Mouse (Mus musculus): ENCODE measurements around the gene Atg10. TPM values are rescaled to one million over a fixed set of nuclear protein-coding genes. Genes with fewer than 3 reads are reported as not detected.

Atg10 gene
- total RNA-seq, 1 experiment from 2014 or later, result 18.2 TPM

DNA sequence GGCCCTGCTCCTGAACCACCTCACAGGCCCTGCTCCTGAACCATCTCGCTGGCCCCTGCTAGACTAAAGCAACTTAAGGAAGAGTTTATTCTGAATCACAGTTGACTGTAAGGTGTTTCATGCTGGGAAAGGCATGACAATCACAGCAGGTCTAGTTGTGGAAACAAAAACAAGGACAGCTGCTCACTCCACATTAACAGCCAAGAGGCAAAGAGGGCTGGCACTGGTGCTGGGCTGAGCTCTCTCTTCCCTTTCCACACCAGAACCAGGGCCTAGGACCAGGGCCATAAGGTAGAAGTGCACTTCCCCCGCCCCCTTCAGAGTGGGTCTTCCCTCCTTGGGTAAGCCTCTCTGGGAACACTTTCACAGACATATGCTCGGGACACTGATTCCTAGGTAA lies 48.4 kb downstream of the Atg10 start:
- no peak for DNase-seq

DNA sequence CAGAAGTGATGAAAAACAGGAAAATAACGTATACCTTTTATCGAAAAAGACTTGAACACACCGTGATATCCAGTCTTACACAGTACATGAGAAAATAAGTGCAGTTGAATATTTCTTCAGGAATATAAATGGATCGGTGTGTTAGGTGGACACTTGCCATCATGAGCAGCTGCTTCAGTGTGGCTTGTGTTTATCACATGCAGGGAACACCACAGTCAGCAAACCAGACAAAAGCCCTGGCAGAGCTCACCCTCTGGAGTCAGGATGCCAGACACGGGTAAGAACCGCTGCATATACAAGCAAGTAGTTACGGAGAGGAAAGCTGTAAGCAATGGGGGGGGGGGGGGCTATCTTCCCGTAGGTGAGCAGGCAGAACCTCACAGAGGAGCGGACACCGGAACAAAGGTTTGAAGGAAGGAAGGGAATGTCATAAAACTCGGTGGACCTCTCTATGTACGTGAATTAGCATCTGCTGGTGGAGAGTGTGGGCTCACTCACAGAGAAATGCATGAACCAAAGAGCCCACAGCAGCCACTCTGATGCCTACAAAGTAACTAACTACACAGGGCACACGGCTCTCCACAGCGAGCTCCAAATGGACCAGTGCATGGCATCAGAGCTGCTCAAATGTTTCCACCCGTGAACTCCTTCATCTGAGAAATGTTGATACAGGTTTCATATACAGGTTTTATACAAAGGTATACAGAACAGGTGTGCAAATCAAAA lies 51.8 kb downstream of the Atg10 start:
- no peak for DNase-seq

DNA sequence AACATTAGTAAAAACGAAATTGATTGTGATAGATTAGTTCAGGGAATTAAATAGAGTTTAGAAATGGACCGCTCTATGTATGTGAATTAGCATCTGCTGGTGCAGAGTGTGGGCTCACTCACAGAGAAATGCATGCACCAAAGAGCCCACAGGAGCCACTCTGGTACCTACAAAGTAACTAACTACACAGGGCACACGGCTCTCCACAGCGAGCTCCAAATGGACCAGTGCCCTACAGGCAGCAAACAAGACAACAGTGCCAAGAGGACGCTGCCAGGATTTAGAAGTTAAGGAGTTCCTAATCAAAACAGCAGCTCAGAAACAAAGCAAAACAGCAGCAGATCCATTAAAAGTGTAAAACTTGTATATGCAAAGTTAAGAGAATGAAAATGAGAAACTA lies 52.6 kb downstream of the Atg10 start:
- no peak for DNase-seq

DNA sequence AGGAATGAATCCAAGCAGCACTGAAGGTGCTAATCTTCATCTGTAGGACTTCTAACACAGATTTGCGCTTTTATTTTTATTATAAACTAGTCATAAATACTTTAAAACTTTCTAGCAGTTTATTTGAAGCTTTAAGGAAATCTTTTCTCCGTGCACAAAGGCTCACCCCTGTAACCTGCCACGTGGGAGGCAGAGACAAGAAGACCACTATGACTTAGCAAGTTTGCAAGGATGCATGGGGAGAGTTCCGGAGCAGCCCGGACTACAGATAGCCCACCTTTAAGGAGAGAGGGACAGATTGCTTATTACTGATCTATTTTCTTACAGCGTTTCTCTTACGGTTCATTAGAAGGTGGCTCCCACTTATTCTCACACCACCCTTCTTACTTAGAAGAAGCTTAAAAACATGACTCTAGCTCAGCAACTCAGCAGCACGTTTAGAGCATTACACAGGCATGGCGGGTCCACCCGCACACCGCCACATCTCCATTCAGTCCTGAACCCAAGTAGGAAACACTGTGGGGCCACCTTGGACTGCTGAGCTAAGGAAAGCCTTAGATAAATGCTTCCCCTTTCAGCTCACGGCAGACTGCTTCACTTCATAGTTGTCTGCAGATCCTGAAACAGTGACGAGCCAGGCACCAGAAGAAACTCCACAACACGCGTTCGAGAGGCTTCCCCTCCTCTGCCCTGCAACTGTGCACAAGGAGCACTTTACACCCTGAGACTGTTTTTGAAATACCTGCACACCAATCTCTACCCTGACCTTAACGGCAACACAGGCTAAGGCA lies 54.0 kb downstream of the Atg10 start:
- no peak for DNase-seq

DNA sequence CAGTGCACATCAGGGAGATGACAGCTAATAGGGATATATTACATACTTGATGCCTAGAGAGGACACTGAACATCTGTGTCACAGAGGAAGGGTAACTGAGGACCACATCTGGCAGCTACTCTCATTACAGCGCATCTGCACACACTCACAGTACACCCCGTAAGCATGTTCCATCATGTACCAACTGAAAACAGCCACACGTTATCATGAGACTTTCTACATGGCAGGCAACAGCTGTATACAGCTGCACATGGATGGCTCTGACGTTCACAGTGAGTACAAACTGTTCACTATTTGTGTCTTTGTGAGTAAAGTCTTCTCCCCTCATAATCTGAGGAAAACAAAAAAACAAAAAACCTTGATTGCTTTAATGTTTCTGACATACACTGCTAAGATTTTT lies 55.3 kb downstream of the Atg10 start:
- DNase-seq, result no peak

DNA sequence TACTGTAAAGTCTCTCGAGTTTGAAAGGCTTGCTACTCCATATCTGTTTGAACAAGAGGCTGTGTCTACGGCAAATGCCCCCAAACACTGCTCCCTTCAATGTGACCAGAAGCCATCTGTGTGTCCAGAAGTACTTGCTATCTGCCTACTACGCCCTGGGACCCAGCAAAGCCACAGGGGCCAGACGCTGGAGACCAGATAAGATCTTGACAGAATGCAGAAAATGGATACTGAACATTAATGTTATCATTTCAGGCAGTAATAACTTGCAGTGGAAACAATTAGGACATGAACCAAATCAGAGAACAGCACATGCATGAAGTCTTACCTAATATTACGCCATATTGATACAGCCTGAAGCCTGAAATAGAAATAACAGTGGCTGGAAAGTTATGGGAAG lies 56.2 kb downstream of the Atg10 start:
- DNase-seq, result no peak

DNA sequence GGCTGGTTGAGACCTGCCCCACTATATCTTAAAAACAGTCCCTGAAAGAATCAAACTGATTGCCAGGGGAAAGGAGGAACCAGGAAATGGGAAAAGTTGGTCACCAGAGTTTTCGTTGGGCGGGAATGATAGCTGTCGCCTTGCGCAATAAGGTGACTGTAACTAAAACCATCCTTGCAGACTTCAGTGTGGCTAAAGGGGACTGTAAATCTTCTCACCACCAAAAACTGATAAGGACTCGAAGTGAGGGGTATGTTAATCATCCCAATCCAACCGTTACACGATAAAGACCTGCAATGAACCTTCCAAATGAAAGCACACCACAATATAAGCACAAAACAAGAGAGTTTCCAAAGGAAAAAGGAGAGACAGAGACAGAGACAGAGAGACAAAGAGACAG lies 57.5 kb downstream of the Atg10 start:
- peak; percentile 27 for DNase-seq

DNA sequence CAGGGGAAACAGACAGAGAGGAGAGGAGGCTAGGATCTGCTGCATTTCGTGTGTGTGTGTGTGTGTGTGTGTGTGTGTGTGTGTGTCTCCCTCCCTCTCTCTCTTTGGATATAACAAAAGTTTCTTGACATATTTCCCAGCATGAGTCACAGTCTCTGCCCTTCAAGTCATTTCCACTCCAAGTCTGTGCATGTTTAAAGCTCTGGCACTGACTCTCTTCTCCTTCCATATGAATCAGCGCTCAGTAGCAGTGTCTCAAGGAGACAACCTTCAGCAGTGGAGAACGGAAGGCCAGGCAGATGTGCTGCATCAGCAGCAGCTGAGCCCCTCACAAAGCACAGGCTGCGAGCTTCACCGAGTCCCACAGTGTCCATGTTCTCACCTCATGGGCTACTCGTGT lies 58.6 kb downstream of the Atg10 start:
- peak; percentile 67 for DNase-seq

DNA sequence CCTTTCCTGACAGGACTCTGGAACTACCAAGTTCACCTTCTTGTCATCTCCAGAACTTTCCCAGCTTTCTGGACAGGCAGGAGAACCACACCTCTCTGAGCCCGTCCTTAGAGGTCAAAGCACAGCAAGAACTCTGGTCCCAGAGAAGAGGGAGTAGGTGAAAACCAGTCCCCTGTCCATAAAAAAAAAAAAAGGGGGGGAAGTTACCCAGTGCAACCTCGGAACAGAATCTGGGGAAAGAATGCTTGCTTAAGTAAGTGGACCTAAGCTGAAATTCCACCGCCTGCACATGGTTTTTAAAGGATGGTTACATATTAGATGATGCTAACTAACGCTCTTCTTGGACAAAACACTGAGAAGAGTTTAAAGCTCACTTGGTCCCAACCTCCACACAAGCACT lies 60.5 kb downstream of the Atg10 start:
- no peak for DNase-seq

DNA sequence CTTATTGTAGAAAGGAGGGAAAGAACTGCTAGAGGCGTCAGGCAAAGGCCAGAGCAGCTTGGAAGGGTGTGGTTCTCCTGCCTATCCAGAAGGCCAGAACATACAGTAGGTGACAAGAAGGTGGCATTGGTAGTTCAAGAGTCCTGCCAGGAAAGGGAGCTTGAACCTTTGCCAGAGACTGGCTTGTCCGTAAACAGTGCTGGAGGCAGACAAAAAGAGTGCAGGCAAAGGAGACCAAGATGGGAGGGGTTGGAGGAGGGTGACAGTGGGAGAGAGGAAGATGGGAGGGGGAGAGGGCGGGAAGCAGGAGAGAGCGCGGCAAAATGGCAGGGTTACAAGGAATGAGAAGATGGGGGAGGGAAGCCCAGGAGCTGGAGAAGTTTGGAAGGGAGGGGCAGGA lies 61.3 kb downstream of the Atg10 start:
- DNase-seq, result peak; percentile 32

DNA sequence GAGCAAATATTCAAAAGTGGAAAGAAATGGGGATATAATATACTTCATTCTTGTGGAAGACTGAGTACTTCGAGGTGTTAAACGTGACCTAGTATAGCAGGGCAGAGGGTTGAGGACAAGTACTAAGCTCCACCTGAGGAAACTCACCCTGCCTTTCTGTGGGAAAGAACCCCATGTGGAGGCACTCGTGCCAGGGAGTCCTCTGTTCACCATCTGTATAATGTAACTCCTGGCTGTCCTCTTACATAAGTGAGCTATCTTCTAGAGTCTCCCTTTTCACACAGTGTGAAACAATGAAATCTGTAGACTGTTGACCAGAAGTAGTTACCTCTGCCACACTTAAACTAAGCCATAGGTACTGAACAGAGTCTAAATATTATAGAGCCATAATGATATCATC lies 63.2 kb downstream of the Atg10 start:
- no peak for DNase-seq

DNA sequence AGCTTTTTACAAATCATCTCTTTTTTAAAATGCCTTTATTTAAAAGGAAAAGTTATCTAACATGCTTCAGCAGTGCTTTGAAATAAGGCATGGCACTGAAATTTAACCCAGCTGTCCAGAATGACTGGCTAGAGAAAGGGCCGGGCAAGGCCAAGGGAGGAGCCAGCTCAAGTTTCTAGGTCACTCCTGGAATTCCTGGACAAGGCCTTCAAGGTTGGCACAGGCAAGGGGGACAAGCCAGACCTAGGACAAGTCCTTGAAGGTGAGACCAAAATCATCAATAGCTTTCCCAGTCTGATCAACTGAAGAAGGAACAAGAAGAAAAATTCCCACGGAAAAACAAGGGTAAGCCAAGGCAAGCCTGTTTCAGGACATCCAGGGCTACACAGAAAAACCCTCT lies 63.9 kb downstream of the Atg10 start:
- peak; percentile 63 for DNase-seq

DNA sequence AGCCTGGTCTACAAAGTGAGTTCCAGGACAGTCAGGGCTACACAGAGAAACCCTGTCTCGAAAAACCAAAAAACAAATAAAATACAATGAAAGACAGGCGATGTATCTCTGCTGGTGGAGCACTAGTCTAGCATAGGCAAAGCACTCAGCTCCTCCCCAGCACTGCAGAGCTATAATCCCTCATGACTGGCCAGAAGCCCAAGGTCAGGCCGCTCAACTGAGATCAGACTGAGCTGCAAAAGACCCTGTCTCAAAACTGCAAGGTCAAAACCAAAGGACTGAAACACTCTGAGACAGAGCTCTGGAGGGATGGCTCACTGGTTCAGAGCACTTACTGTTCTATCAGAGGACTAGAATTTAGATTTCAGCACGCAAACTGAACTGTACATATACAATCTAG lies 65.8 kb downstream of the Atg10 start:
- peak; percentile 45 for DNase-seq

DNA sequence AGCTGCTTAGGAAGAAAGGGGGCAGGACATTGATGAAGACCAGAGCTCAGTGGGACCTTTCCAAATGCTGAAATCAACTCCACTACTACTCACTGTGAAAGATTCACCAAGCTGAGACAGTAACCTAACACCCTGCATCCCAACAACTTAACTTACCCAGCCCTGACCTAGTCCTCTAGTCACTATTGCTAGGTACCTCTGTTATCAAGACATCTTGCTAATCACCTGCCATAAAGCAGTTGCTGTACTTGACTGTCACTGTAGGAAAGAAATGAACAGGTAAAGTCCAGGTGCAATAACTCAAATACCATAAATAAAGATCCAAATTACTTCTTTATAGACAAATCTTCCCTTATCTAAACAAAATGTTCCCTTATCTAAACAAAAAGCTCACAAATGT lies 66.3 kb downstream of the Atg10 start:
- DNase-seq, result no peak

DNA sequence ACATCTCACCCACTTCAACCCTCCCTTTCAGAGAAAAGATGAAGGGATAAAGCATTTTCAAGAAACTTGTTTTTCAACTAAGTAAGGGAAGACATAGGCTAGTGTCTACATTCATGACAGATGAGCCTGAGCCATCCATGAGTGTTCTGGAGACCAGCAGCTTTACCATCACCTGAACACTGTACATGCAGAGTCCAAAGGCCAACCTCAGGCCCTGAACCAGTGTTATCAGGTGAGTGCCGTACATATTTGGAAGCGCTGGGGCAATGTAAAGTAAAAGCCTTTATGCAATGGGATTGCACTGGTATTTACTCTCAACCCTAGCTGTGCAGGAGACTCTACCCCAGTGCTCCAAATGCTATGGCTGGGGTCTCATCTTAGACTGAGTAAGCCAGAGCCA lies 66.8 kb downstream of the Atg10 start:
- no peak for DNase-seq

DNA sequence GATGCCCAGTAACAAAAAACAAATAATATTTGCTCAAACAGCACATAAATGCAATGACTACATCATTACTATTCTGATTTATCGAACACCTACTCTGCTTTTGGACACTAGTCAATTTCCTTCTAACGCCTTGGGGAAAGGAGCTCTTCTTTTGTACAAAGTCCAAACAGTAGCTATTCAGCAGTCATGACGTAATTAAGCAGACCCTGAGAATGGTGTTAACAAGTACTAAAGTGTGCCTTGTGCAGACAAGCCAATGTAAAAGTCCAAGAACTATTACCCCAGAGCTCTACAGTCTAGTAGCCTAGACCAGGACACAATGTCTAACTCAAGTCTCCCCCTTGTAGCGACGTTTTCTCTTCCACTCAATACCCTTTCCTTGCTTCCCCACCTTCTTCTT lies 67.5 kb downstream of the Atg10 start:
- DNase-seq, result no peak

DNA sequence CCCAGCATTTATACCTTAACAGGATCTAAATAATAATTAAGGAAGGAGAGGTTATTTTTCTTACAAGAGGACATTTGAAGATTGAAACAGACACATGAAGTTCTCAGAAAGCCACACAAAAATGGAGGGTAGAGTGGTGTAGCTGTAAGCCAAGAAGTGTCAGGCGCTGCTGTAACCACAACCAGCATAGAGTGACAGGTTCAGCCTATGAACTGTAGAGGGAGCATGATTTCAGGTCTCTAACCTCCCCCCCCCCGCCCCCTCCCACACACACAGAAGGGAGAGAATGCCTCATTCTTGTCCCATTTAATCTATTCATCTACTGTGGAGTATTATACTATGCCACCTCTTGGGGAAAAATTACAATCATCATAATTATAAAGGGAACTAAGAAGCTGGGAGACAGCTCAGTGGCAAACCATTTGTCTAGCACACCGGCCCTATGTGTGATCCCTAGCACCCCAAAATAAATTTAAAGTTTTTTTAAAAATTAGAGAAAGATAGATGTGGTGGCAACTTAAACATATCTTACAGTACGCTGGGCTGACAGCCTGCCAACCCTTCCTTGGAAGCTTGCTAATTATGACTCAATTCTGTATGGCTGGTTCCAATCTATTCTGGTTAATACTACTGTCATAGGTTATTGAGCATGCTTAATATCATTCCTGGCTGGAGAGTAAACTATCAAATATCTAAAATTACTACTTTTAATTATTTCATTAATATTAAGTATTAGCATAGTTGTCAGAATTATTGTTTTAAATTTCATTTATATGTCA lies 68.2 kb downstream of the Atg10 start:
- no peak for DNase-seq

DNA sequence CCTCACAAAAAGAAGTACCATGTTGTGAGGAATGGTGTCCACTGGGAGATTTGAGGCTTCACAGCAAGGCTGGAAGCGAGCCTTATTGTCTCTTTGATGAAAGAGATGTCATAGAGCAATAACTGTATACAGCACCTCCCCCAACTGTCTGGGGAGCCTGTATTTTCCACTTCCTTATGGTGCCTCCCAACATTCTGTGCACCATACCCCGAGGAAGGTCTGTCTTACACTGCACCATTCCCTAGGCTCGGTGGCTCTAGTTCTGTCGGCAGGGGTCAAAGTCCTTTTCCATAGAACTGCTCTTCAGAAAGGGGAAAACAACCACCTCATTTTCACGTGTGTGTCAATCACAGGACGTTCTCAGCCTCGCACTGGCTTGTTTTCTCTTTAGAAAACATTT lies 69.1 kb downstream of the Atg10 start:
- DNase-seq, result no peak

DNA sequence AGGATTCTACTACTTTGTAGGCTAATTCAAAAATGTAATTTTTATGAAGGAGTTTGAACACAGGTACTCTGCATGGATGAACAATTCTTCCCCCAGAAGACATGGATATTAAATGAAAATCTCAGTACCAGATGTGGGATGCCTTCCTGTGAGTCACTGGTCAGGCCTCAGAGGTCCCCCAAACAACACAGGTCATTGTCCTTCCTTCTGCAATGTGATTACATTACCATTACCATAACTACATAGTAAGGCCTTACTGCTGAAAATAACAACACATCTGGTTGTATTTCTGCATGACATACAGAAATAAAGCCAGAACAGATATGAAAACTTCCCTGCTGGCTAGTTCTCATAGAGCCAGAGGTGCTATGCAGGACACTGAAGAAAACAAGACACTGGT lies 87.4 kb downstream of the Atg10 start:
- no peak for DNase-seq

DNA sequence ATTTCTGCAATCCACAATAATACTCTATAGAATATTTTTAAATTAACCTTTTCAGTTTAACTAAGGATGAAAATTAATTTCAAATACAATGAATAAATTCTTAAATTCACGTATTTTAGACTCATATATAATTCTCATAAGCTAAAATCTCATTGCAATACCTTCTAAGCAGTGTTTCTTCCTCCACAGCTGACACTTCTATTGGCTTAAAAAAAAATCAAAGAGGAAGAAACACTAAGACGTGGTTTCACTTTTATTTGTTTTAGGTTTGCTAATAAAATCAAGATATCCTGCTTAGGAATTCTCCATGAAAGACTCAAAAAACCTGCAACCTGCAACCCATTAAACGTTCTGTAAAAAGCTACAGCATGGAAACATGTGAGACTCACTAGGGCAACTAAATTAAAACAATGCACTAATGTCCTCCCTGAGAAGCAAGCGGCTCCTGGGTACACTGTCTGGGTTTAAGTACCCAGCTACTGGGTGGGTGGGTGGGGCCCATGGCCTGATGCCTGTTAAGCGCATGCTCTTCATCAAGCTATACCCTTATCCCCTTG lies 90.4 kb downstream of the Atg10 start:
- no peak for DNase-seq

DNA sequence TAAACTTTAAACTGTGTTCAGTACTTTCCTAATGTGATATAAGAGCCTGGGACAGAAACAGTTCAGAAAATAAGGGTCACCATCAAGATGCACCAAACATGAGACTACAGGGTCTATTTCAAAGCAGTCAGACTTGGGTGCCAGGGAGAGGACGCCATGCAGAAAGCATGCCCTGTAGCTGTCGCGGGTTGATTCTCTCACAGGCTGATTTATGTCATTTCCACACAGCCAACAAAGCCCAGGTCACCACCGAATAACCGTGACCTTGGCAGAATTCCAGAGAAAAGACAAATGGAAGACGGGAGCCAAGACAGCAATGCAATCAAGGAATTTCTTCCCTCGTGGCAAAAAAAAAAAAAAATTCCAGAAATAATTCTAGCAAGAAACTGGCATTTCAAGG lies 94.7 kb downstream of the Atg10 start:
- peak; percentile 72 for DNase-seq

DNA sequence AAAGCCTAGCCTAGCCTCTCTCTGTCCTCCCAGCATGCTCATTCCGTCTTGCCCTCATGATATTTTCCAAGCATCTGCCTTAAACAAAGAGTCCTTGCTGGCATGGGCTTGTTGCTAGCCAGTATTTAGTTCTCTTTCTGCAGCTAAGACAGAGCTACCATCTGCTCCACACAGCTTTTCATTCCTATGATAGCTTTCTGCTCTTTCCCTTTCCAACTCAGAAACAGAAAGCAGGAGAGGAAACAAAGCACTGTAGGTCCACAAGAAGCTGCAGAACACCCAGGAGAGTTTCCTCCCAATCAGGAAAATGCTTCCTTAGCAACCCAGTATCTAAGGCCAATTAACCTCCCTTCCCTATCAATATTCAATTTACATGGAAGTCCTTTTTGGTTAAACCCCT lies 95.2 kb downstream of the Atg10 start:
- DNase-seq, result no peak

DNA sequence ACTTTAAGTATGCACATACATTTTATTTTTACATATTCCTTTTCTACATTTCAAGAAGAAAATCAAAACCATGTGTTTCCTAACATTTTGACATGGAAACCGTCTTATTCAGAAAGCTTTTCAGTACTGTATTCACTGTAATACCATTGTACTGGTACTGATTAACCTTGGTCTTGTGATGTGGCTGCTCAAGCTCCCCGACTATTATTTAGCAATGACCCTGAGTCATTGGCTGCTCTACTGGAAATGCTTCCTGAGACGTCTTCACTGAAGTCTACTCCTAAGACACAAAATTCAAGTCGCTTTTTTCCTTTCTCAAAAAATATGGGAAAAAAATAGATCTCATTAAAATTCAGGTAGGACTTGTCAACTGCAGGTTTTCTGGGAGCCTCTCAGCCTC lies 105.6 kb downstream of the Atg10 start:
- no peak for DNase-seq

Data from adrenal gland, postnatal 14 days (tissue).